Mouse (Mus musculus): ENCODE measurements at regions not wholly inside any gene's neighbourhood (a gene's known extent, or its start where the extent isn't known, plus 50 kb on each side); places are given as distances from the start of the nearest gene placed in this dataset.

- no peak for ATAC-seq
- Histone ChIP-seq H3K9ac (no peak overlapping the region), H3K36me3 (ENCODE audit: insufficient read depth) (no peaks in the 10 kb centered on the region), H3K4me1 (ENCODE audit: insufficient read depth) (no peaks in the 10 kb centered on the region), H3K9me3 (ENCODE audit: low read length) (no peaks in the 10 kb centered on the region), H3K4me2 (ENCODE audit: low read depth) (no peak overlapping the region), H3K27me3 (ENCODE audit: insufficient read depth, low read length) (no peaks in the 10 kb centered on the region), H3K4me3 (ENCODE audit: low read depth, low read length) (no peak overlapping the region), H3K27ac (ENCODE audit: low read depth, low read length) (no peak overlapping the region)
- WGBS: 74% methylated on average over 1 of the region's 1 CpGs
- no peak for TF ChIP-seq CTCF (IDR thresholded peaks at IDR 0.05; ENCODE audit: low read depth)
- no peak for DNase-seq
These were observed 305.6 kb upstream of the Cited2 start for GRCm38 (mm10) chr10:17417394-17417793.

DNA sequence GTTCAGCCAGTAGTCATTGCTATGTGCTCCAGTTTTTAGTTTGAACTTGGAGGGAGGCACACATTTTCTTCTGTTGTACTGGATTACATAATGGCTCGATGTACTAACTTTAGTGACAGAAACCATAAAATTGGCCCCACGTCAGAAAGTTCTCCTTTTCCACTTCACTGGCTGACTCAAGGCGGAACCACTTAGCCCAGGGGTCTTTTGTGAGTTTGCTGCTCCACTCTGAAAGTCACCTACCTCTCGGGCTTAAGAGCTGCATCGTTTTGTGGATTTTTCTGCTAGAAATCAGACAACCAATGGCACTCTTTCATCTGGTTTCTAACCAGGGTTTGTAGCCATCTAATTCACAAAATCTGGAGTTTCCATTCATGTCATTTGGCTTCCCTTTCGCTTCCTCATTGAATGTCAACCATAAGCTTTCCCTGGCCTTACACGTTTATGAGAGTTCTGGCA is 304.8 kb upstream of the Cited2 start:
- Histone ChIP-seq H3K9me3 (ENCODE audit: low read length) (no peaks in the 10 kb centered on the region), H3K27me3 (ENCODE audit: insufficient read depth, low read length) (no peaks in the 10 kb centered on the region), H3K4me3 (ENCODE audit: low read depth, low read length) (no peak overlapping the region), H3K4me2 (ENCODE audit: low read depth) (no peak overlapping the region), H3K4me1 (ENCODE audit: insufficient read depth) (no peaks in the 10 kb centered on the region), H3K9ac (no peak overlapping the region), H3K36me3 (ENCODE audit: insufficient read depth) (no peaks in the 10 kb centered on the region), H3K27ac (ENCODE audit: low read depth, low read length) (no peak overlapping the region)
- 64% methylated on average over 7 of the region's 7 CpGs for WGBS
- ATAC-seq (no peak; the same call in 1 of the 2 replicates), DNase-seq (no peak)
- no peak for TF ChIP-seq CTCF (IDR thresholded peaks at IDR 0.05; ENCODE audit: low read depth)

GRCm38 (mm10) chr10:17423584-17424278 is 299.3 kb upstream of the Cited2 start:
- Histone ChIP-seq H3K9ac (no peak overlapping the region), H3K27me3 (ENCODE audit: insufficient read depth, low read length) (no peaks in the 10 kb centered on the region), H3K4me1 (ENCODE audit: insufficient read depth) (no peaks in the 10 kb centered on the region), H3K27ac (ENCODE audit: low read depth, low read length) (no peak overlapping the region), H3K4me3 (ENCODE audit: low read depth, low read length) (no peak overlapping the region), H3K4me2 (ENCODE audit: low read depth) (no peak overlapping the region), H3K36me3 (ENCODE audit: insufficient read depth) (no peaks in the 10 kb centered on the region), H3K9me3 (ENCODE audit: low read length) (no peaks in the 10 kb centered on the region)
- ATAC-seq (no peak), DNase-seq (no peak)
- no peak for TF ChIP-seq CTCF (IDR thresholded peaks at IDR 0.05; ENCODE audit: low read depth)
- 66% methylated on average over 4 of the region's 4 CpGs for WGBS

- no peak overlapping the region for H3K4me2 ChIP-seq (ENCODE audit: low read depth)
- H3K36me3 ChIP-seq (ENCODE audit: insufficient read depth): no peaks in the 10 kb centered on the region
- H3K9ac ChIP-seq: no peak overlapping the region
- ATAC-seq (no peak), DNase-seq (no peak)
- H3K27me3 ChIP-seq (ENCODE audit: insufficient read depth, low read length): no peaks in the 10 kb centered on the region
- no peaks in the 10 kb centered on the region for H3K4me1 ChIP-seq (ENCODE audit: insufficient read depth)
- no peak for TF ChIP-seq CTCF (IDR thresholded peaks at IDR 0.05; ENCODE audit: low read depth)
- no peak overlapping the region for H3K4me3 ChIP-seq (ENCODE audit: low read depth, low read length)
- H3K27ac ChIP-seq (ENCODE audit: low read depth, low read length): no peak overlapping the region
- 82% methylated on average over 3 of the region's 3 CpGs for WGBS
- H3K9me3 ChIP-seq (ENCODE audit: low read length): no peaks in the 10 kb centered on the region
These were observed 296.8 kb upstream of the Cited2 start for GRCm38 (mm10) chr10:17426197-17426596.

GRCm38 (mm10) chr10:17427316-17427715 is 295.7 kb upstream of the Cited2 start:
- Histone ChIP-seq H3K27ac (ENCODE audit: low read depth, low read length) (no peak overlapping the region), H3K4me1 (ENCODE audit: insufficient read depth) (no peaks in the 10 kb centered on the region), H3K27me3 (ENCODE audit: insufficient read depth, low read length) (no peaks in the 10 kb centered on the region), H3K9me3 (ENCODE audit: low read length) (no peaks in the 10 kb centered on the region), H3K9ac (no peak overlapping the region), H3K36me3 (ENCODE audit: insufficient read depth) (no peaks in the 10 kb centered on the region), H3K4me3 (ENCODE audit: low read depth, low read length) (no peak overlapping the region), H3K4me2 (ENCODE audit: low read depth) (no peak overlapping the region)
- TF ChIP-seq CTCF (IDR thresholded peaks at IDR 0.05; ENCODE audit: low read depth): no peak
- DNase-seq: no peak
- ATAC-seq: no peak

DNA sequence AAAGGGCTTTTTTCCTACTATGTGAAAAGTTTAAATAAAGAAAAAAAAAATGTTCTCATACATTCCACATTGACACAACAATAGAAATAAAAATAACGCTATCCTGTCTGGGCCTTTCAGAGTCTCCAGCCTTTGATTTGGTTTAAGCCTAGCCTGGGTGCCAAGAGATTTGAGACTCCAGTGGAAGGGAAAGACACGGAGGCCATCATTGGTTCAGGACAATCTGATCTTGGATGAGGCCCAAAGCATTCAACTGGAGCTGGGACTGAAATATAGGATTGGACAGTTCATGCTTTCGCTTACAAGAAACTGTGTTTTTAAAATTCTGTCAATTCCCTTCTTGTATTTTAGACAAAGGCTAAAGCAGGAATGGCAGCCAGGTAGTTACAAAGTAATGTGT is 294.7 kb upstream of the Cited2 start:
- H3K36me3 ChIP-seq (ENCODE audit: insufficient read depth): no peaks in the 10 kb centered on the region
- TF ChIP-seq CTCF (IDR thresholded peaks at IDR 0.05; ENCODE audit: low read depth): no peak
- H3K9ac ChIP-seq: no peak overlapping the region
- H3K4me1 ChIP-seq (ENCODE audit: insufficient read depth): no peaks in the 10 kb centered on the region
- no peak overlapping the region for H3K27ac ChIP-seq (ENCODE audit: low read depth, low read length)
- no peak overlapping the region for H3K4me2 ChIP-seq (ENCODE audit: low read depth)
- no peak overlapping the region for H3K4me3 ChIP-seq (ENCODE audit: low read depth, low read length)
- no peaks in the 10 kb centered on the region for H3K27me3 ChIP-seq (ENCODE audit: insufficient read depth, low read length)
- 61% methylated on average over 3 of the region's 3 CpGs for WGBS
- ATAC-seq (no peak), DNase-seq (no peak)
- no peaks in the 10 kb centered on the region for H3K9me3 ChIP-seq (ENCODE audit: low read length)

- H3K36me3 ChIP-seq (ENCODE audit: insufficient read depth): no peaks in the 10 kb centered on the region
- H3K9me3 ChIP-seq (ENCODE audit: low read length): no peaks in the 10 kb centered on the region
- TF ChIP-seq CTCF (IDR thresholded peaks at IDR 0.05; ENCODE audit: low read depth): no peak
- no peaks in the 10 kb centered on the region for H3K4me1 ChIP-seq (ENCODE audit: insufficient read depth)
- no peaks in the 10 kb centered on the region for H3K27me3 ChIP-seq (ENCODE audit: insufficient read depth, low read length)
- no peak for DNase-seq
- H3K9ac ChIP-seq: no peak overlapping the region
- WGBS: 83% methylated on average over 8 of the region's 8 CpGs
- no peak overlapping the region for H3K4me3 ChIP-seq (ENCODE audit: low read depth, low read length)
- no peak for ATAC-seq
- no peak overlapping the region for H3K27ac ChIP-seq (ENCODE audit: low read depth, low read length)
- no peak overlapping the region for H3K4me2 ChIP-seq (ENCODE audit: low read depth)
These were observed 291.9 kb upstream of the Cited2 start for GRCm38 (mm10) chr10:17431068-17431467.

Data from forebrain, postnatal 0 days (tissue).